Mouse (Mus musculus): Measurements from ENCODE around the gene Sys1. TPM values are rescaled to one million over a fixed set of nuclear protein-coding genes. Genes with fewer than 3 reads are reported as not detected.

Gene Sys1
- polyA plus RNA-seq (2012; rRNA removed) = 163 and 226 TPM in 2 replicates

DNA sequence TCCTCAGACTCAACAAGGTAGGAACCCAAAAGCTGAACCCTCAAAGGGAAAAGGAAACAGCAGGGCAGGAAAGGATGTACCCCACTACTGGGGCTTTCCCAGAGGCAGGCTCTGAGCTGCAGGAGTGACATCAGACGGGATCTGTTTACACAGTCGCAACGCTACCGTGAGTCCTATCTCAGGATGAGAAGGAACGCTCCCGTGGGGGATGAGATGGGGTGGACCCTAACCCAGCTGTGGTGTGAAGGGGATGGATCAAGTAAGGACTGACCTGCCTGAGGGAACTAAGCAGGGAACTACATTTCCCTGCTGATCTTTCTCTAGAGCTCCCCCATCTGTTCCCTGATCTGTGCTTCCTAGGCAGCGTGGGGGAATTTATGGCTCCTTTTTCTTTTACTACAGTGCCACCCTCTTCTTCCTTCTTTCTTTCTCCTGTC lies at the start of gene Sys1:
Gene Sys1, plus strand, starts transcription at position 101 of the 437 bp plus-strand sequence.

GRCm38 (mm10) chr2:164443460-164444000 lies 13.2 kb upstream of the Sys1 start, which contains the start of gene Sdc4:
Gene Sdc4, minus strand, starts transcription at chr2:164443887.

DNA sequence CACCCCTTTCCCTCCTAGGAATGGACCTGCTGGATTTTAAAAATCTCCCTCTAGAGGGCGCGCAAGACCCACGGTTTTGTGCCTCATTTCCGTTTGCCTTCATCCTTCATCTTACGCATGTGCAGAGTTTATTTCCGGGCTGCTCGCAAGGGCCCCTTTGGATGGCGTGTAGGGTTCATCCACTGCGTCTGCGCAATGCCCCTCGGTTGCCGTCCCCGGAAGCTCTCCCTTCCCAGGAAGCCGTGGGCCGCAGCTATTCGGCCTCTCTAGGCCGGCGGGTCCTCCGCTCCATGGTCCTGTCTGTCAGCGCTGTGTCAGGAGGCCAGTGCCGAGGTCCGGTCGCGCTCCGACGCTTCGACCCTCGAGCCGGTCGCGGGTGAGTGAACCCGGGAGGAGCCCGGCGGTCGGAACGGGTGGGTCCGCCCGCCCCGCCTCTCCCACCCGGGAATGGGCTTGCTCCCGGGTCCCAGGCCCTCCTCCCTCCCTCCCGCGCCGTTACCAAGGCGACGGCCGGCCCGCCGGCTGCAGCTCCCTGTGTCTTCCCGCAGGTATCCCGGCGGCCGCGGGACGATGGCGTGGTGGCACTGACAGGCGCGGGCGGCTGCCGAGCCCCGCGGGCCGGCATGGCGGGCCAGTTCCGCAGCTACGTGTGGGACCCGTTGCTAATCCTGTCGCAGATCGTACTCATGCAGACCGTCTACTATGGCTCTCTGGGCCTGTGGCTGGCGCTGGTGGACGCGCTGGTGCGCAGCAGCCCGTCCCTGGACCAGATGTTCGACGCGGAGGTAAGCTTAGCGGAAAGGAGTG lies 4.2 kb downstream of the Sys1 start, which contains the start of gene Gm20458:
Gene Gm20458, plus strand, starts transcription at position 223 of the 807 bp plus-strand sequence.

DNA sequence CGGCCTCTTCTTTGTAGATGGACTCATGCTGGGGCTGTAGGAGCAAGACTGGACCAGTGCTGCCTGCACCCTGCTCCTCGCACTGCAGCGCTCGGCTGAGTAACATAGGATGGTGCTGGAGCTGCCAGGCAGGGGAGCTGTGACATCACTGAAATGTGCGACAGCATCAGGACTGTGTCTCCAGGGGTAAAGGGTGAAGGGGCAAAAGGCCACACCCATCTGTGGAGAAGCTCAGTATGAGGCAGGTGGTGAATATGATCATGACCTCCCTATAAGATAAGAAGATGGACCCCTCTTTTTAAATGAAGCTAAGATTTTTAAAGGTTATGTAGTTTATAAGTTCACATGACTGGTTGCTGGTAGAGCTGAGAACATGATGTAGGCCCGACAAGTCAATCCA lies 16.9 kb downstream of the Sys1 start, which contains the start of gene Trp53tg5:
Gene Trp53tg5, minus strand, starts transcription at position 101 of the 400 bp plus-strand sequence.

DNA sequence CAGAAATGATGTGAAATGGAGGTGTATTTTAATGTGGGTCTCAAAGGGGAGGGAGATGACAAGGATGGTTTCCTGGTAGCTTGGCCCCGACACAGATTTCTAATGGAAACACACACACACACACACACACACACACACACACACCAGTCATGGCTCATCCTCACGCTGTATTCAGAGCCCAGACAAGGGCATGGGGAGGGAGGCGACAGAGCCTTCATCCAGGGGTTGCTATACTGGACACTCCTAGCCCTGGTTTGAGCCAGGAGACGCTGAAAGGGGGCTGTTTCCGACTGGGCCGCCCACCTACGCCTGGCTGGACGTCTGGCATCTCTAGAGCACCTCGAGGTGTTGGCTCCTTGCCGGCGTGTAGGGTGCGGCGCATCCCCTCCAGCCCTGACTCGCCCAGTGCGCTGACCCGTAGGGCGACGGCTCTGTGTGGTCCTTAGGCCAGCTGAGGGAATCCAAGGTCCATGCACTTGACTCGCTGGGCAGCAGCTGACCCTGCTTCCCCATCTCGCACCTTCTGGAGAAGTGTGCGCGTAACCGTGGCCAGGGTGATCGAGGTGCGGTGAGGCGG lies 29.0 kb downstream of the Sys1 start, which contains the start of gene Dbndd2:
Gene Dbndd2, plus strand, starts transcription at position 426 of the 577 bp plus-strand sequence.

GRCm38 (mm10) chr2:164496847-164497690 lies 40.3 kb downstream of the Sys1 start, which contains the start of gene Pigt:
Gene Pigt, plus strand, starts transcription at chr2:164497520.

Other genes with a start within 250 kb of the Sys1 start
- gene Wfdc15b, start 235.3 kb upstream of the Sys1 start, polyA plus RNA-seq (2012; rRNA removed) = not detected in 2 replicates
- gene Svs2, start 218.5 kb upstream of the Sys1 start, polyA plus RNA-seq (2012; rRNA removed) = not detected in 2 replicates
- gene Svs3b, start 200.3 kb upstream of the Sys1 start, polyA plus RNA-seq (2012; rRNA removed) = not detected in 2 replicates
- gene Svs4, start 178.5 kb upstream of the Sys1 start, polyA plus RNA-seq (2012; rRNA removed) = not detected in 2 replicates
- not detected in 2 replicates for gene Svs3a, start 167.7 kb upstream of the Sys1 start, polyA plus RNA-seq (2012; rRNA removed)
- not detected in 2 replicates for gene Svs6, start 140.2 kb upstream of the Sys1 start, polyA plus RNA-seq (2012; rRNA removed)
- not detected in 2 replicates for gene Svs5, start 124.2 kb upstream of the Sys1 start, polyA plus RNA-seq (2012; rRNA removed)
- 17.9 and 23.1 TPM in 2 replicates for gene Slpi, start 67.9 kb upstream of the Sys1 start, polyA plus RNA-seq (2012; rRNA removed)
- 0.07 and 18.9 TPM in 2 replicates for gene Rbpjl, start 53.8 kb upstream of the Sys1 start, polyA plus RNA-seq (2012; rRNA removed)
- 6.8 and 7.4 TPM in 2 replicates for gene Matn4, start 51.8 kb upstream of the Sys1 start, polyA plus RNA-seq (2012; rRNA removed)
- 107 and 113 TPM in 2 replicates for gene Sdc4, start 13.1 kb upstream of the Sys1 start, polyA plus RNA-seq (2012; rRNA removed)
- gene Gm20458, start 4.0 kb downstream of the Sys1 start, polyA plus RNA-seq (2012; rRNA removed) = 59.6 and 66.8 TPM in 2 replicates
- gene Trp53tg5, start 16.8 kb downstream of the Sys1 start, polyA plus RNA-seq (2012; rRNA removed) = not detected in 2 replicates
- gene Dbndd2, start 29.1 kb downstream of the Sys1 start, polyA plus RNA-seq (2012; rRNA removed) = 73.3 and 88.5 TPM in 2 replicates
- gene Pigt, start 40.6 kb downstream of the Sys1 start, polyA plus RNA-seq (2012; rRNA removed) = 181 and 196 TPM in 2 replicates
- 715 and 811 TPM in 2 replicates for gene Wfdc2, start 105.4 kb downstream of the Sys1 start, polyA plus RNA-seq (2012; rRNA removed)
- gene Spint3, start 116.5 kb downstream of the Sys1 start, polyA plus RNA-seq (2012; rRNA removed) = not detected in 2 replicates
- 0.16 TPM in 2 replicates for gene Wfdc6a, start 128.5 kb downstream of the Sys1 start, polyA plus RNA-seq (2012; rRNA removed)
- not detected in 2 replicates for gene Eppin, start 136.6 kb downstream of the Sys1 start, polyA plus RNA-seq (2012; rRNA removed)
- gene Wfdc6b, start 156.6 kb downstream of the Sys1 start, polyA plus RNA-seq (2012; rRNA removed) = 0.15 TPM in 1 of 2 replicates, not detected in the other
- 0.31 and 0.35 TPM in 2 replicates for gene Wfdc8, start 156.7 kb downstream of the Sys1 start, polyA plus RNA-seq (2012; rRNA removed)
- 0.13 and 0.16 TPM in 2 replicates for gene Wfdc16, start 181.8 kb downstream of the Sys1 start, polyA plus RNA-seq (2012; rRNA removed)
- not detected in 2 replicates for gene Wfdc10, start 199.1 kb downstream of the Sys1 start, polyA plus RNA-seq (2012; rRNA removed)
- not detected in 2 replicates for gene Wfdc9, start 199.6 kb downstream of the Sys1 start, polyA plus RNA-seq (2012; rRNA removed)
- gene Wfdc11, start 217.1 kb downstream of the Sys1 start, polyA plus RNA-seq (2012; rRNA removed) = not detected in 2 replicates
- 0.28 and 0.73 TPM in 2 replicates for gene Wfdc13, start 228.1 kb downstream of the Sys1 start, polyA plus RNA-seq (2012; rRNA removed)
- not detected in 2 replicates for gene Spint4, start 241.5 kb downstream of the Sys1 start, polyA plus RNA-seq (2012; rRNA removed)

Data from colon, adult 2 months (tissue).